Mouse (Mus musculus) inflammation-experienced regulatory T-cells, adult 6 months (primary cell): Measurements from ENCODE around the gene Zfp286. TPM values are rescaled to one million over a fixed set of nuclear protein-coding genes. Genes with fewer than 3 reads are reported as not detected.

Experiments
- ATAC-seq: one replicate; pipeline ENCODE4 v1.8.0; 2017
- polyA plus RNA-seq, 3 experiments: library from polyadenylated mRNA; unstranded; fragments of 100-300 nt; shearing (Covaris generic); gene quantifications; one replicate each; pipeline ENCODE4 v1.2.1; 2017

Gene Zfp286
- polyA plus RNA-seq, 3 experiments from 2014 or later = 0.48 to 7.7 (median 6.0) TPM

DNA sequence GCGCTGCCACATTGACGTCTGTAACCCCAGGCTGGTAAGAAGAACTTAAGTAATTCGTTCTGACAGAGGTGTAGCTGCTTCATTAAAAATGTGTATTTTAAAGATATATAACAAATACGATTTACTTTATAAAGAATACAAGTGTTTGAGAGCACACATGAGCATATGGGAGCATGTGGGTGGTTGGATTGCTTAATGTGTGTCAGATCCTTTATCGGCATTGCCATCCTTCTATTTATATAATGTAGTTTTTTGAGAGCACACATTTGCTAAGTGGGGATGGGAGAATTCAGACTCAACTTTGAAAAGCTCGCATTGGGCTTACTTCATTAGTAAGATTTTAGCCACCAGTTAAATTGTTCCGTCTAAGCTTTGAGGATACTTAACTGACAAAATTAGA is 12.8 kb downstream of the Zfp286 start:
- ATAC-seq = no peak

DNA sequence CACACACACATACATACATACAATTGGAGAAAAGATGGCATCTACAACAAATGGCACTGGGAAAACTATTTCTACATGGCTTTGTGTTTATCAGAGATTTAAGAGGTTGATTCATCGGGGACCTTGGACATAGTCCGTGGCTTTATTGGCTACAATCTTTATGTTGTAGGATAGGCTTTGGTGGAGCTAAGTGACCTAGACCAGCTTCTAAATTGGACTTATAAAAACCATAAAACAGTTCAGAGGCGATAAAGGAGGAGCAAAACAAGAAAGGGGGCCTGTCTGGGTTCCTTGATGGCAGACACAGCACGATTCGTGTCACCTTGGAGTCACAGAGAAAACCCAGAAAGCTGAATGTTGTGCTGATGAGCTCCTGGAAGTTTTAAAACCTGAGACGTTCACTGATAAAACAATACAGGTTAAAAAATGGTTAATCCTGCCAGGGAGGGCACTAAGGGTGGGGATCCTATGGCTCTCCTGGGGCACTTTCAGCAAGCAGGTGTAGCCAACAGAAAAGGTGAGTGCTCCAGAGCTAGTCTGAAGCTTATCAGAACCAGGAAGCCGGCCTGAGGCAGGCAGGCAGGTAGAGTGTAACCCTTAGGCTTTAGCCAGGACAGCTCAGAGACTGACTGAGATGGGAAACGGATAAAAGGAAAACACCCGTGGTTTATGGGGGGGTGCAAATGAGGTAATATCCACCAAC is 28.4 kb downstream of the Zfp286 start:
- no peak for ATAC-seq

DNA sequence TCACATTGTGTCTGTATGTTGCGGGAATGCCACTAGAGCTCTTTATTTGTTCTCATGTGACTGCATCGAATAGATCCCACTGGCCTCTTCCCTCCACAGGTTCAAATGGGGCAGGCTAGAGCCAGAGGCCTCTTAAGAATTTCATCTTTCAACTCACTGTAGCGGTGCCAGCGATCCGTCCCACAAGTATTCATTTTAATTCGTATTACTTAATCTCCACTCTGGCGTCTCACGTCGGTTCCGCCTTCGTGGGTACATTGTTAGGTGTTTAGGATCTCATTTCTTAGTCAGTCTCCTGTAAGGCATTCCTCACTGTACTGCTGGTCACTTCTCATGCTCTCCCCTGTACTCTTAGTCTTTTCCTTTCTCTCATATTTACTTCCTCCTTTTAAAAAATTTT is 30.8 kb downstream of the Zfp286 start:
- no peak for ATAC-seq

DNA sequence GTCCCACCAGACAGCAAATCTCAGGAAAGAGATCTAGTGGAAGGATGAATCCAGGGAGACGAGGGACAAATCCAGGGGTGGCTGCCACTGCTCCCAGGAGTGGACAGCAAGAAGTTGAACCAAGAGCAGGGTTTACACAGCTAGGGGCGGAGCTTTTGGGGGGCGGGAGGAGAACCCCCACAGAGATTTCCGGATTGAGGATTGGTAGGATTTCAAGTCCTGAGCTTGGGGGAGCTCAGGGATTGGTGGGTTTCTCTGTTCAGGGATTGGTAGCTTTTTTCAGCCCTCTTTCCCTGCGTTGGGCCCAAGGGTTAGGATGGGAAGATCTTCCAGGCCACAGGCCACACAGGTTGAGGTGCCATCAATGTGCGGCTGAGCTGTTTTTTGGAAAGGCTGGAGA is 31.4 kb downstream of the Zfp286 start:
- no peak for ATAC-seq

DNA sequence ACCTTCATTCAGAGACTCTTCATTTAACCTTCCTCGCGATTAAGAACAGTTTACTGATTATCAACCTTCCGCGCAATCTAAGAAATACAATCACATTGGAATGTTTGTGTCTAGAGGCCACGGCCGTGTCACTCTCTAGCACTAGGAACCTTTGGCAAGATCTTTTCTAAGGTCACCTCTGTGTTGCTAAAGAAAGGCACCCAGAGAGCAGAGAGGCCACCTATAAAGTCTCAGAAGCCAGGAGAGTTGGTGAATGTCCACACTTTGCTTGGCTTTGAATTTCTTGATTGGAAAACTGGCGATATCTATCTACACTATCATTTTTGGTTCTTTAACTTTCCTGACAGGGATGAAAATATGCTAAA is 32.1 kb downstream of the Zfp286 start:
- ATAC-seq = no peak

DNA sequence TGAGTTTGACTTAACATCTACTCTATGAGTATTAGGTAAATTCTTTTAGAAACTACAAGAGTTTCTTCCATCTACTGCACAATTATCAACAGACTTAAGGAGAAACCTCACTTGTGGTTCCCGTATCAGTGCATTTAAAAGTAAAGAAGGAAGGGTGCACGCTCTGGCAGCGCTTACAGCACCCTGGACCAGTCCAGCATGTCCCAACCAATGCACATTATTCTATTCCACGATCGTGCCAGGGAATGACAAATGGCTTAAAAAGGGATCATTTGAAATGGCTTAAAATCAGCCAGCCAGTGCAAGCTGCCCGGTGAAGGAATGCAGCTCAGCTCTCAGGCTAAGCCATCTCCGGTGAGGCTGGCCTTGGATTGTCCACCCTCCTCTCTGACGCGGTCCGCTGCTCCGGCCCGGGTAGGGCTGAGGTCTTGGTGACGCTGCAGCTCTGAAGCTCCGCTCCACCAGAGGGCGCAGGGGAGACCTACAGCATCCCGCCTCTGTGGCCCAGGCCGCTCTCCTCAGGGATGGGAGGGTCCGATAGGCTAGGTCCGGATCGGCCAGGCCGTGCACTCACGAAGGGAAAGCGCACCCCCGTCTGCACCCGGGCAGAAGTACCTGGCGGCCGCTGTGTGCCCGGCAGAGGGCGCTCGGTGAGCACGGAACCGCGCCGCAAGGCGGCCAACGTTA is 32.7 kb downstream of the Zfp286 start:
- peak; percentile 74 for ATAC-seq

DNA sequence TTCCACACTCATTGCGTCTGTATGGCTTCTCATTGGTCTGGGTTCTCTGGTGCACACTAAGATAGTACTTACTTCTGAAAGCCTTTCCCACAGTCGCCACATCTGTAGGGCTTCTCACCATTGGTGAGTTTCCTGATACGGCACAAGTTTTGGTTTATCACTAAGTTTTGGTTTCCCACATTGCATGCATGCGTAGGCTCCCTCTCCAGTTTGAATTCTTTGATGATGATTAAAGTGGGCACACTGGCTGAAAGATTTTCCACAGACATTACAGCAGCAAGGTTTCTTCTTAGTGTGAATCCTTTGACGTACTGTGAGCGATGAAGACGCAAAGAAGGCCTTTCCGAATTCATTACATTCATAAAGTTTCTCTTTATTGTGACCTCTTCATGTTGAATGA is 36.5 kb downstream of the Zfp286 start, which contains the start of gene Gm10428:
TSS of gene Gm10428 (plus strand) at position 321 of the 400 bp plus-strand sequence.
- no peak for ATAC-seq

DNA sequence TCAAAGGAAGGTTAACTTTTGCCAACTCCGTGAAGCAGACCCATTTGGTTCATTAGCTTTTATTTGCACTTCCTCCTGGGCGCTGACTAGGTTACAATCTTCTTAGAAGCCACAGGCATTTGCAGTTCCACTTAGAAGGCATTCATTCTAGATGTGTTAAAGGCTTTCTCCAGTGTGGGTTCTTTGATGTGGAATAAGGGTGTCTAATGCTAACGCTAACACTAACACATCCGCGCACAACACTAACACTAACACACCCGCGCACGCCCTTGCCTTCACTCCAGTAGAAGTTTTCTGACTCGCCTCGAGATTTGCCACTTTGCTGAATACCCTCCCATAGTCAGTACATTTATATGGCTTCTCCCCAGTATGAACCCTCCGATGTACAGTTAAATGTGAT is 37.1 kb downstream of the Zfp286 start:
- ATAC-seq = peak; percentile 48

DNA sequence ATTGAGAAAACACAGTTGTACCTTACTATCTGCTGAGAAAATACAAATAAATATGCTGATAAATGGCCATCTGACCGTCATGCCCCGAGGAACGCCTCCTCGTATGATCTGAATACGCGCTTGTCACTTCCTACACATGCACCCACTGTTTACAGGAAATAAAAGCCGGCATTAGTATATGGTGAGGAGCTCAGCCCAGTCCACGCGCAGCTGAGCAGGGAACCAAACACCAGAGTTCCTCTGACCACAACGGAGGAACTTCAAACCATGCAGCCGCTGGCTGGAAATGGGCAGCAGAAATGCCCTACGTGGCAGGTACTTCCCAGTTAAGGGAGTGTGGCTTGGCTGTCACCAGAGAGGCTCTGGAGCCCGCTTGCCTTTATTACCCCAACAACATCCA is 39.8 kb downstream of the Zfp286 start:
- ATAC-seq = peak; percentile 26

DNA sequence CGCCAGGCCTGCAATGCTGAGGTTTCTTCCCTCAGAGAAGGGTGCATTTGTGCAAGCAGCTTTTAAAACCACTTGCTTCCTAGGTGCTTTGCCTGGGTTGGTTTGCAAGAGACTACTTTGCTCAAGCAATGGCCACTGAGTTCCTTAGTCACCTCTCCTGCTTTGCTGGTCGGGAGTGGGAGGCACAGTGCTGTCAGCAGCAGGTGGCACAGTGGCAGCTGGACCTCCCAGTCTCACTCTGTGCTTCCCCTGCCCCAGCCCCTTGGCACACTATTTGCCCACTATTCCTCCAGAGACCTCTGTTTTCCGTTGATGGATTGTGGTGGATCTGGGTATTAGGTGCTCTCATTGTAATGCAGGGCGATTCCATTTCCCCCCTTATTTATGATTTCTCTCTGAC is 41.2 kb downstream of the Zfp286 start:
- no peak for ATAC-seq

DNA sequence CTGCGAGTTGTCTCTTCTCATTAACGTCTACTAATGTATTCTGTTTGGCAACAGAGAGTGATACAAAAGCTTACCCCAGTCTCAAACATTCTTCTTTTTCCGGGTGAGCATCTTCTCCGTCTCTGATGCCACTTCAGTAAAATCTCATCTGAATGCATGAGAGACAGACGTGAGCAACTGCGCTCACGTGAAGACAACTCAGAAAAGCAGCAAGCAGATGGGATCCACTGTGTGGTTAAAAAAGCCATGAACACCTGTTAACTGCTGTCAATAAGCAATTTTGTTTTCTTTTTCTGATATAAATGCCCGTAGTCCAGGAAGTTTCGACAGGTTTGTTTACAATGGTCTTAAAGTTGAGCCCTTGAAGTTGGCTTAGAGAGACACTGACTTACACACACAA is 42.0 kb downstream of the Zfp286 start:
- ATAC-seq = no peak

DNA sequence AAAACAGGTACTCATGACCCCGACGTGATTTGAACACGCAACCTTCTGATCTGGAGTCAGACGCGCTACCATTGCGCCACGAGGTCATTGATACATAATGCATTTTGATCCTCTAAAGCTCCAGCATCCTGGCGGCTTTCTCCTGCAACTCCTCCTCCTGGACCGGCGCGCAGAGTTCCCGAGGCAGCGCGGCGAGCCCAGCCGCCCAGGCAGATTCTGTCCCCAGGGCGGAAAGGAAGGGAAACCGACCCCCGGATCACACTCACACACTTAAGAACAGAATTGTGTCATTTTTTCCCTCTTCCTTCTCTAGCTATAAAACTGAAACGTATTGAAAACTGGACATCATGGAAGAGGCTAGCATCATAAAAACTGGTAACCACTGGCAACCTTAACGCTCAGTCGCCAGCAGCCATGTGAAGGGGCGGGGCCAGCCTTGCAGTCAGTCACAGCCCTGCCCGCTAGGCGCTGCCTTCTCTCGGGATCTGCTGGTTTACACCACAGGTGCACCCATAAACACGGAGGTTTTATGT is 43.2 kb downstream of the Zfp286 start:
- peak; percentile 47 for ATAC-seq

DNA sequence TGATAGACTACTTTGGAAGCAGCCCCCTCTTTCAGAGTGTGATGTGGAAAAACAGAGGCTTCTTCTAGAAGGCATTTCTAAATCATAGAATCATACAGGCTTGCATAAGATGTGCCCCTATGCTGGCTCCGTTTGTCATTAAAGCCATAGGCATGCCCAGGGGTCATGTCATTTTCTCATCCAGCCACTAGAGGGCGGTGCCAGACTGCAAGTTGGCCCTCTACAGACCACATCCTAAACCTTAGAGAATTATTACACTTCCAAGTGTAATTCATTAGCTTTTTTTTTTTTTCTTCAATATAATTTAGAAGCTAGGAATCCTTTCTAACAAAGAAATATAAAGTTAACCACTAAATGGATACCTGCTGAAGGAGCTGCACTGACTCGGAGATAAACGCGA is 45.2 kb downstream of the Zfp286 start:
- ATAC-seq = peak; percentile 72

DNA sequence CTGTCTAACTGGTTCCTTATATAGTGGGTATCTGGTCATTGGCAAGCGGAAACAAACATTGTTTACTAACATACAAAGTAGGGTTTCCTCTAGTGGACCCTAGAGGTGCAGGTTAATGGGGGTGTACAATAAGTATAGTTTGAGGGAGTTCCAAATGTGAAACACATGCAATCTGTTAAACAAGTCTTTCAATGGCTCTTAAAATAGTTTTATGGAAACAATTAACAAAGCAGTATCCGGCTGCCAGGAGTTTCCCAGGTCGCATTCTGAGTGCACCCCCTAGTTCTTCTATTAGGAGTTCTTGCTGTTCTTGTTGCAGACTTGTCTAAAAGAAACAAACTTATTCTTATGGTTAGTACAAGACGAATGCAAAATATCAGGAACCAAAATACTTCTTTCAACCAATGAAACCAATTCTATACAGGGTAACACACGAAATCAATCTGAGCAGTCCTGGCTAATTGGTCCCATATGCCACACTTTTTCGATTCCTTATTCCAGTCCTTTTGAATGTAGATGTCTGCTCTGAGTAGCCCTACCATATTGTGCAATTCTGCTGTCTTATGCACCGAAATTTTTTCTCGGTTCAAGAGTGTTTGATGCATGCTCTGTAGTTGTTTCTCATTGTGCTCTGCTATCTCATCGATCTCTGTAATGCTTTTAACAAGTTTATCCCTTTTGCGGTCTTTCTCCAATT is 46.9 kb downstream of the Zfp286 start:
- no peak for ATAC-seq

DNA sequence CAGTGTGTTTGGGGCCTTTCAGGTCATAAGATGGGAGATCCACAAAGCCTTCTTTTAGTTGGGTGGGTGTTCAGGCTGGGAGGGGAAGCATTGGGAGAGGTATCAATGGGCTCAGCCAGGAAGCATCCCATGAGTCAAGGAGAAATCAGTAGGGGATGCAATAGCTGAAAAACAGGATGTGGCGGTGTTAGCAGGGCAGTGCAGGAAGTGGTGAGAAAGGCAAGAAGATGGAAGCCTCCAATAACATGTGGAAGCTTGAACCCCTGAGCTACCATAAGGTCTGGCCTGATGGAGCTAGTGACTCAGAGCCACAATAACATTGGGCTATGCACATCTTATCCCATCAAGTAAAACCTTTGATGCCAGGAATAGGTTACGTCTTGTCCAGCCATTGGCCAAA is 48.1 kb downstream of the Zfp286 start:
- ATAC-seq = peak; percentile 73

DNA sequence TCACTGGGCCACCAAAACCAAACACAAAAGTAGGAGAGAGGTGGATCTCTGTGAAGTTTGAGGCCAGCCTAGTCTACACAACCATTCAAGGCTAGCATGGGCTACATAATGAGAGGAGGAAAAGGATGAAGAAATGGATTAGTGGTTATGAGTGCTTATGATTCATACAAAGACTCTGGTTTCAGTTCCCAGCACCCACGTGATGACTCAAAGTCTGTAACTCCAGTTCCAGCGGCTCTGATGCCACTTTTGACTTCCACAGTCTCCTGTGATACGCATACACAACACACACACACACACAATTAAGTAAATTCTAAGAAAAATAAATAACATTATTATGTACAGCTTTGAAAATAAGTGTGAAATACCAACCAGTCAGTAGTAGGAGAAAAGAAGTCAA is 56.6 kb downstream of the Zfp286 start:
- ATAC-seq = no peak

DNA sequence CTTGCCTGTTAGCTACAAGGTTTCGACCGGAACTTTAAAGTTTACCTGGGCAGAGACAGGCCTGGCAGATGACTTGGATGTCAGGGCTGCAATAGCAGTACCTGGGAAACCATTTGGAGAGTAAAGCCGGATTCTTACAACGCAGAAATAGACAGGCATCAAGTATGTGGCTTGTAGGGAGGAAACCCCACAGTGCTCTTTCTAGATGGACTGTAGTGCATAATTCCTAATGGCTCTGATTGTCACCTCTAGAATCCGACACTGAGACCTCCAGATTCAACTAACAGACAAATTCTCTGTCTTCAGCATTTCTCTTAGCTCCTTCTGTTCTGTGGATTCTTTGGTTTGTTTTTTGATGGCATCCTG is 57.3 kb downstream of the Zfp286 start:
- no peak for ATAC-seq

DNA sequence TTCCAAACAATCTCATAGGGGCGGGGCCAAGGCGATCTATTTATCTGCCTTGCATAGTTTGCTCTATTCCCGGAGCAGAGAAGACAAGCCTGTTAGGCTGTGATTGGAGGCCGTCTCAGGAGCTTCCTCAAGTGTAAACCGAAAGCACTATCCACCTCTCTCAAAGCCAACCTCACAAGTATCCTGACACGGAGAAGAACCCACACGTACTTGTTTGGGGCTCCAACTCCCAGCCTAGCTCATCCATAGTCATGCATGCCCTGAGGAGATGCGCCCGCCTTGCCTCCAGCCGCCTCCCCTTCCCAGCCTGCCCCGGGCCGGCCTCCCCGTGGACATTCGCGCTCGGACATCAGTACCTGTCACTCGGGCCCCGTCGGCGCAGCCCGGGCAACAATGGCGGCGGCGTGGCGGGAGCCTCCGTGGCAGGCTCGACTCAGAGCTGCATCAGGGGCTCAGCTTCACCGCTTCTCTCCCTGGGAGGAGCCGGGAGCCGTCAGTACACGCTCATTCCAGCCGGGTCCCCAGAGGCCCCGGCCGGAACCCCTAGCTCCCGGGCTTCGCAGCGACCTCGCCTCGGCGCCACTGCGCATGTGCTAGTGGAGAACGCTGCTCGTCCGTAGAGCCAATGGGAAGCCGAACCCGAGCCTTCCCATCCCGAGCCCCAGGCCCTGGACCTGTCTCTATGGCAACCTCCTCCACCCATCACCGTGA is 57.8 kb downstream of the Zfp286 start, which contains the start of gene Zfp287:
TSS of gene Zfp287 (minus strand) at position 595 of the 711 bp plus-strand sequence.
- ATAC-seq = peak; percentile 92

DNA sequence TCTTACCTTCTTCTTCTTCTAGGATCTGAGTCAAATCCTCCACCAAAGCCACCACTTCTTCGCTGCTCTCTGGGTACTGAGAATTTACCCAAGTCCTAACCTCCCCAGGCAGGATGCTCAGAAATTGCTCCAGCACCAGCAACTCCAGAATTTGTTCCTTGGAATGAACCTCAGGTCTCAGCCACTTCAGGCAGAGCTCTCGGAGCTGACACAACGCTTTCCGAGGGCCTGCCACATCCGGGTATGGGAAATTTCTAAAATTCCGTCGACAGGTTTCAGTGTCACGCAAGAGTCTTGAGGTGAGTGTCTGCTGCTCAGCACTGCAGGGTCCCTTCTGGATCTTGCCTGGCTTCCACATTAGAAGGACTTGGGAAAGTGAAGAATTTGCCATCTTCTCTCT is 61.0 kb downstream of the Zfp286 start:
- no peak for ATAC-seq

DNA sequence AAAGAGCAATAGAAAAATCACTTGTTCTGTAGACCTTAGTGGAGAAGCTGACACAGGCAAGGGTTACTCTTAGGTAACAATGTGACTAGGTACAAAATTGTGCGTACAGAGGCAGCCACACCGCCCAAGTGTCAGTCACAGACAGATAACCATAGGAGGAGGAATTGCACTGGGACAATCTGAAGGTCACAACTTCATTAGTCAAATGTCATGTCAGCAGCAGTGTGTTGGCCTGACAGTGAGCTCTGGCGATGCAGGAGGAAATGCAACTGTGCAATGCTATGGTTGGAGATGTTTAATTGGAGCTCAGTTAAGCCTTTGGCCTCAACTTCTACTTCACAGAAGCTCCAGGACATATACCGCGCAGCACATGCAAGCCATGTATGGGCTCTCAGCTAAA is 78.6 kb downstream of the Zfp286 start:
- no peak for ATAC-seq

DNA sequence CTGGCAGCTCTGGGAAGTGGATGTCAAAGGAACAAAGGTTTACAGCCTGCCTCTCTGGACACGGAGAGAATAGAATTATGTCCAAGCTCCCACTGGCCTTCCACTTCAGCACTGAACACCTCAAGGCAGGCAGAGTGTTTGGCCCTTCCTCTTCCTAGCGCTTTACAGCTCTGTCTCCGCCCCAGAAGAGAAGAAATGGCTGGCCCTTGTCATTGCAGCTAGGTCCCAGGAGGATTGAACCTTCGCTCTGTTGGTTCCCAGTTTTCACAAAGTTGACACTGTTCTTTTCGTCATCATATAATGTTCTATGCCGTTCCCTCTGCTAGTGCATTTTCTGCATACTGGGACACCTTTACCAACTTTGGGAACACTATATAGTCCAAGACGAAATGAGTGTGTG is 81.0 kb downstream of the Zfp286 start:
- ATAC-seq = no peak

DNA sequence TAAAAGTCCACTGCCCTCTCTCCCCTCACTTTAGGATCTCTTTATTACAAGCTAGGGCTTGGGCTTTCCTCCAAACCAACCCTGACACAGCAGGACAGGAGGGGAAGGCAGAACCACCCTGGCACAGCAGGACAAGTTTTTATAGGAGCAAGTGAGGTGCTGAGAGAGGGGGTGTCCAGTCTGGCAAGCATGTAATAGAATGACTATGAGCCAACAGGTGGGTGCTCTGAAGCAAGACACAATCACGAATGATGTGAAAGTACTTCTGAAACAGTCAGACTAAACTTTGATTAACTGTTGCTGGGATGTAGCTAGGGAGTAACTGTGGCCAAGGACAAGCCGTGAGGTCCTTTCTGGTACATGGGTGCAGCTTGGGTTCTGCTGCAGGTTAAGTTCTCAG is 83.1 kb downstream of the Zfp286 start:
- no peak for ATAC-seq
